Mouse (Mus musculus) embryonic stem cell, embryonic (primary cell): ENCODE results near the gene Prtg.

Experiments used
- CTCF ChIA-PET, 4 experiments: fragments of 300-600 bp in 2 of 4; fragments of 350-600 bp in 2 of 4; sonication (Branson Sonifier 250); formaldehyde crosslinking; loops; one replicate each; lab custom pipeline; 2022; ENCODE audit warnings: inconsistent platforms in 2 of 4; lab: Charles Lee
- POLR2A ChIA-PET, 4 experiments: fragments of 300-600 bp in 2 of 4; fragments of 350-600 bp in 2 of 4; sonication (Branson Sonifier 250); formaldehyde crosslinking; loops; one replicate each; lab custom pipeline; 2022; ENCODE audit warnings: antibody characterized with exemption in 4 of 4, inconsistent platforms in 1 of 4; lab: Charles Lee

The Prtg gene

DNA sequence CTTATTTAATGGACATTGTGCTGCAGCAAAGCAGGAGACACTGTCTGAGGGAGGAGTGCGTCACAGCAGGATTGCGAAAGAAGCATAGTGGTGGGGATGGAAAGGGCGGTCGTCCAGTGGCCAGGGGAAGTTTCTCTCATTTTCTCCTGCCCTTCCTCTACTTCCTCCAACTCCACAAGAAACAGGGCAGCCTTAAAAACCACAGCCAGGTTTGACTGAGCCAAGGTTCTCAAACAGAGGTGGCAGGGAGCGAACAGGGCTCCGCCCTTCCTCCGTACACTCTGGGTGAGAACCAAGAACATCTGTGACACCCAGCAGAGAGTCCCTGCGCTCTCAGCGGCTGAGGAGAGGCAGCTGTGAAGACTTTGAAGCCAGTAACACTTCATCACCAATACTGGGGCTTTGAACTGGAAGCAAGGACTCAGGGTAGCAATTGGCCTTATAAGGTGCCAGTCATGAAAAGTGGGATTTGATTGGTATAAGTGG lies 9.5 kb upstream of the Prtg start:
- CTCF ChIA-PET = interaction anchor here in 3 of 4 experiments (0.6 to 0.7 kb wide), 3 partner anchors 25 to 286 kb away, joined by 3 to 4 read pairs (median 3); no protein-coding TSS in a partner anchor
- POLR2A ChIA-PET = interaction anchor here in 2 of 4 experiments (0.8 to 1.2 kb wide), 4 partner anchors 10 to 40 kb away, joined by 3 to 4 read pairs (median 3); no protein-coding TSS in a partner anchor

DNA sequence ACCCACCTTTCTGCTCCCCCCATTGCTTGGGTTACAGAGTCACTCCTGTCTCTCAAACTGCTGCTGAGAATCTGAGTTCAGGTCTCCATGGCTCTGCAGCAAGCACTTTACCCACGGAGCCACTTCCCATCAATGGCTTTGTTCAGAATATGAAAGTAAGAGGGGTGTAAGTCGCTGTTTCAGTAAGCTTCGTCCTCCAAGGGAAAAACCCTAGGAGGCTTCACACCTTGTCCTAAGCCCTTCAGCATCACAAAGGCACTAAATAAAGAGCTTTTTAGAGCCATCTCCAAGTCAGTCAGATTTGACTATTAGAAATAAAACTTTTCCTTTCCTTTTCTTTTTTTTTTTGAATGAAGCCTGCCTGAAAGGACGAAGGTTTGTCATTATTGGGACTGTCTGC lies 3.4 kb upstream of the Prtg start:
- ChIA-PET POLR2A (interaction anchor here in 2 of 4 experiments (0.6 to 2.2 kb wide), 7 partner anchors 9 to 109 kb away, joined by 3 to 9 read pairs (median 4); no protein-coding TSS in a partner anchor), CTCF (interaction anchor here in 3 of 4 experiments (0.6 to 1.6 kb wide), 3 partner anchors 10 to 81 kb away, joined by 3 to 5 read pairs (median 3); no protein-coding TSS in a partner anchor)

DNA sequence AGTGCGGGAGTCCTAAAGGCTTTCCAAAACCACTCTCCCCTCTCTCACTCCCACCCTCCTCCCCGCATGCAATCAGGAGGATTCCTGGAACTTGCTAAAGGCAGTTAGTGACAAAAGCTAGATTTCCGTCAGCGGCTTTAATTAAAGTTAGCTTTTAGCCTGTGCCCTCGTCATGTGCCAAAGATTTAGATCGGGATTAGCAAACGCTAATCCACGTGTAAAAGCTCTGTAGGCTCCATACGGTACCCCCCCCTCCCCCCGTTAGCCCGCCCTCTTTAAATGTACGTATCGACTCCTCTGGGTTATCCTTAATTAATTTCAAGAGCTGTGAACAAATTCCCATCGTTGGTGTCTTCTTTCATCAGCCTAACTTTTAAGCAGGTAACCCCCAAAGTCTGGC lies 528 bp upstream of the Prtg start:
- ChIA-PET CTCF (interaction anchor here in 2 of 4 experiments (0.5 to 1.7 kb wide), 3 partner anchors 23 to 149 kb away, joined by 3 to 7 read pairs (median 3); no protein-coding TSS in a partner anchor), POLR2A (interaction anchor here in 2 of 4 experiments (0.6 to 1.2 kb wide), 6 partner anchors 25 to 166 kb away, joined by 3 to 5 read pairs (median 3); no protein-coding TSS in a partner anchor)

DNA sequence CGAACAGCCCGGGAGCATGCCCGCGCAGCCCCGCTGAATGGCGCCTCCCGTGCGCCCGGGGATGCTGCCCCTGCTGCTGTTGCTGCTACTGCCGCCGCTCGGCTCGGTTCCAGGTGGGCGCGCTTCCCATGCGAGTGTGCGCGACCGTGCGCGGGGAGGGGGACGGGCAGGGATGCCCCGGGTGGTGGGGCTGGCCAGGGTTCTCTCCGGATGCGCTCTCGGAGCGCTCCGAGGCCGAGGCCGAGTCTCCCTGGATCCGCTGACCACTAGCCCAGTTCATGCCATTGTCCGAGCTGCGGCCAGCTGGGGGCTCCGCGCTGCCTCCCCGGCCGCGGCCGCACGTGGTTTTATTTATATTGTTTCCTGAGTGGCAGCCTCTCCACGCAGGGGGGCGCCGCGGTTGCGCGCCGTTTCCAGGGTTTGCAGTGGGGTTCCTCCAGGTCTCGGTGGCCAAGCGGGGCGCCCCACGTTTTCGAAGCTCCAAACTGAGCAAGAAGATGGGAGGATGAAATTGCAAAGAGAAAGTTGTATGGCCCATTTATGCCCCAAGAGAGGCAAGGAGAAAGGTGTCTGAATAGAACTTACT lies 839 bp downstream of the Prtg start:
- ChIA-PET CTCF (interaction anchor here in 2 of 4 experiments (0.7 to 1.7 kb wide), 2 partner anchors 86 to 147 kb away, joined by 3 read pairs; no protein-coding TSS in a partner anchor), POLR2A (interaction anchor here in 3 of 4 experiments (0.6 to 2.0 kb wide), 13 partner anchors 10 to 455 kb away, joined by 3 to 11 read pairs (median 4); partner anchors contain the start of genes Dyx1c1 (in 1 of the 3) and Gm44503 (in 1 of the 3))

DNA sequence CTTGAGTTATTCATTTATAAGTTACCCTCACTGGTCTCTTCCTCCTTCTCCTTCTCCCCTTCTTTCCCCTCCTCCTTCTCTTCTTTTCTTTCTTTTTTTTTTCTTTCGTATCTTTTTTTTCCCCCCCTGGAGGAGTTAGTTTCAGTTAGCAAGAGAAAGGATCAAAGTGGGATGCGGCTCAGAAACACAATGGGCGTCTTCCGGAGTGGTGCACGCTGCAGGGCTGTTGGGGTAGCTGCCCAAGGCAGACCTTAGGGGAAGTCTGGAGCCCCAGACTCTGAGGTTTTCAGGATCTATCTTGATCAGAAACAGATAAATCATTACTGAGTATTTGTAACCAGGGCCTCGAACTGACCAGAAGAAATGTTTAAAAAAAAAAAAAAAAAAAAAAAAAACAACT lies 1.5 kb downstream of the Prtg start:
- POLR2A ChIA-PET = interaction anchor here (0.6 to 2.0 kb wide), 20 partner anchors 10 to 456 kb away, joined by 3 to 11 read pairs (median 4); partner anchors contain the start of genes Dyx1c1 (in 1 of the 4) and Gm44503 (in 1 of the 4)
- CTCF ChIA-PET = interaction anchor here in 3 of 4 experiments (0.6 to 0.7 kb wide), 5 partner anchors 74 to 294 kb away, joined by 3 to 5 read pairs (median 4); no protein-coding TSS in a partner anchor

DNA sequence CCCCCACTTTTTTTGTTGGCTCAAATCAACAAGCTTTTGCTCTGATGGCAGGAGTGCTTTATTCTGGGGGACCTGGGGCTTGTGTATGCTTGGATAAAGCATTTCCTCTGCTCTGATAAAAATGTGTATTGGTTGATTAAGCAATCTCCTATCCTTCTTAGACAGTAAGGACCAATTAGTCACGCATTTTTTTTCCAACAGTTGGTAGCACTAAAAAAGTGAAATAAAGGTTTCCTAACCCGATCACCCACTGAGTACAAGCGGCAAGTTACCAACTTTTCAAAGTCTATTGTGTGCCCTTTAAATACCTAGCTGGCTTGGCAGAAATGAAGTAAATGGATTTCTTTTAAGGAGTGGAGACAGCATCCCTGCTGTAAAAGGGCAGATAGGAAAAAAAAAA lies 1.9 kb downstream of the Prtg start:
- ChIA-PET POLR2A (interaction anchor here in 3 of 4 experiments (0.6 to 2.0 kb wide), 16 partner anchors 9 to 256 kb away, joined by 3 to 11 read pairs (median 4); partner anchors contain the start of genes Dyx1c1 (in 1 of the 3) and Gm44503 (in 1 of the 3)), CTCF (interaction anchor here in 3 of 4 experiments (0.6 to 0.7 kb wide), 5 partner anchors 75 to 294 kb away, joined by 3 to 5 read pairs (median 4); no protein-coding TSS in a partner anchor)

DNA sequence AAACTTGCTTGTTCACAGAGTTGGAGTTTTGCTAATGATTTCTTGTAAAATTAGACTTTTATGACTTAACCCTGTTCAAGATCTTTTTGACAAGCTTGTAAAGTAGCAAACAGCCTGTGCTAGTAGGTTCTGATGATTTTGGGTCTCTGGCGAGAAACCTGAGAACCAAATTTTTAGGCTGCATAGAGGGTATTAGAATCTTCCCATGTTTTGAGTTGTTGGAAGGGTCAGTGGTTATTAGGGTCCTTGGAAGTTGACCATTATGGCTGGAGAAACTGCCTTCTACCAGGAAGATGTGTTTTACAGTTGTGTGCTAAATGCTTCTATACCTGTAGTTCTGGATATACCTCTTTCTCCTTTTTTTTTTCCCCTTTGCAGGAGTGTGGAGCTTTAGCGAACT lies 2.4 kb downstream of the Prtg start:
- CTCF ChIA-PET = interaction anchor here in 2 of 4 experiments (0.6 kb wide), 3 partner anchors 75 to 294 kb away, joined by 4 to 5 read pairs (median 4); no protein-coding TSS in a partner anchor
- POLR2A ChIA-PET = interaction anchor here in 2 of 4 experiments (0.6 to 2.0 kb wide), 12 partner anchors 9 to 255 kb away, joined by 3 to 11 read pairs (median 5); no protein-coding TSS in a partner anchor

DNA sequence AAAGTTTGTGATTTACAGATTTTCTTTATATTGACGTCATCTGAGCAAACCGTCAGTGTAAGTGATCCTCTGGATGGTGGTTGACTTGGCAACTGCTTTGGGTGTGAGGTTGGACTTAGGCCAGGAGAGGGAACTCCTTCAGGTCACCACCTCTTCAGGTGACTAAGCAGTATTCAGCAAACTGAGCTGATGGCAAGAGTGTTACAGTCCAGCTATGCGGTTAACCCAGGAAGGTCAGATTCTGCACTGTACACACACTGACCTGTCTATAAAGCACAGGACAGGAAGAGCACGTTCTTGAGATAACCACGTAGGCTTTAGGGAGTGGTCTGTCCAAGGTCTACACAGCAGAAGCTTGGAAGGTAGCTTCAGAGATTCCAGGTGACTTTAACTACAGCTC lies 3.9 kb downstream of the Prtg start:
- CTCF ChIA-PET = interaction anchor here in 2 of 4 experiments (1.1 to 1.5 kb wide), 2 partner anchors 9 to 40 kb away, joined by 3 to 4 read pairs; no protein-coding TSS in a partner anchor

DNA sequence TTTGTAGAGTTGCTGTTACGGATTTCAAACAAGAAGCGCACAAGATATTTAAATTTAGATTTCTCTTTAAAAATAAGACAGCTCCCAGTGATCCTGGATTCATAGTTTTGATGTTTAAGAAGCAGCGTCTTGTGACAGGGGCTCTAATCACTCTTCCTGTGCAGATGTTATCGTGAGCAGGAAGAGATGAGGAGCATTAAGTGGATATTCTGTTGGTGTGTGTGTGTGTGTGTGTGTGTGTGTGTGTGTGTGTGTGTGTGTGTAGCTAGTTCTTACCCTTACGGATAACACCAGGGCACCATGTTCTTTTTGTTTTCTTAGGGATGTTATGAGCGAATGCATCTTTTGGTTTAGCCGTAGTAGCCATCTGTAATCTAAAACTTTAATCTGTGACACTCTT lies 5.4 kb downstream of the Prtg start:
- POLR2A ChIA-PET = interaction anchor here (0.6 to 2.9 kb wide), 17 partner anchors 9 to 281 kb away, joined by 3 to 16 read pairs (median 3); no protein-coding TSS in a partner anchor

More for the DNA sequence above, 3.9 kb downstream of the Prtg start:
- POLR2A ChIA-PET = interaction anchor here in 3 of 4 experiments (0.5 to 2.1 kb wide), 21 partner anchors 10 to 171 kb away, joined by 3 to 10 read pairs (median 3); partner anchors contain the start of gene Nedd4 (in 1 of the 3)

DNA sequence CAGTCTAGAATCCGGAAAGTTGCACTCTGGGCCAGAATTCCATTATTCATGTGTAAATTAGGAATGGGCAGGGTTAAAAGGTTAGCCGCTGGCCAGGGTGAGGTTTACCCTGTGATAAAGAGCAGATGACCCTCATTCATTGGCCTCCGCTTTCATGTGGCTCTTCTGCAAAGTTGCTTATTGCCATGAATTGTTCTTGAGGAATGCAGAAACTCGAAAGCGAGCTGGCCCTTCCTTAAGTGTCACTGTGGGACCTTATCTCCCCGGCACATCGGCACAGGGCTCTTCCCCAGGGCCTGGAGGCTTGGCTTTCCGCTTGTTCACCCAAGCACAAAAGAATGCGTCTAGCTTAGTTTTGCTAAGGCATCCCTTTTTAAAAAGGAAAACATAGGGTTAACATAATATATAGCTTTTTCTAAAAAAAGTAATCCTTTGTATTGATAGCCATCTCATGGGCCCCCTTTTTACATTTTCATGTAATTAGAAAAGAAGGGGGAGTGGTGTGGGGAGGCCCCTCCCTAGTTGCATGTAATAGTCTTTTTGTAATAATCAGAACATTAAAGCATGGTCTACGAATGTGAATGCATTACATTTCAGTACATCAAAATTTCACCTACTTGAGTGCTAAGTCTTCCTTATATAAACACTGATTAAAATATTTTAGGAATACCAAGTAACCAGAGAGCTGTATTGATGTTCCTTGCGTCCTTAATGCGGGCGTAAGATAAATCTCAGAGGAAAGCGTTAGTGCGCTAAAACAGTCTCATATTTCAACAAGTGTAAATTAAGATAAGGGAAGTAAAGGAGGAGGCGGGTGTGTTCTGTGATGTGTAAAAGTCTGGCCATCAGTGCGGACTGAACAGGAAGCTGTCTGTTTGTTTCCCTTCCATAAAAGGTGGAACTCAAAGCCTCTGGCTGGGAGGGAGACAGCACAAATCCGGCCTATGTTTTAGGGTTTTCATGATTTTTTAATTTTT lies 6.2 kb downstream of the Prtg start:
- POLR2A ChIA-PET = interaction anchor here (0.6 to 2.9 kb wide), 23 partner anchors 9 to 374 kb away, joined by 3 to 16 read pairs (median 3); no protein-coding TSS in a partner anchor
- CTCF ChIA-PET = interaction anchor here in 3 of 4 experiments (0.6 to 1.3 kb wide), 5 partner anchors 10 to 131 kb away, joined by 3 to 4 read pairs (median 3); no protein-coding TSS in a partner anchor

More for the DNA sequence above, 5.4 kb downstream of the Prtg start:
- CTCF ChIA-PET = no interaction called here

DNA sequence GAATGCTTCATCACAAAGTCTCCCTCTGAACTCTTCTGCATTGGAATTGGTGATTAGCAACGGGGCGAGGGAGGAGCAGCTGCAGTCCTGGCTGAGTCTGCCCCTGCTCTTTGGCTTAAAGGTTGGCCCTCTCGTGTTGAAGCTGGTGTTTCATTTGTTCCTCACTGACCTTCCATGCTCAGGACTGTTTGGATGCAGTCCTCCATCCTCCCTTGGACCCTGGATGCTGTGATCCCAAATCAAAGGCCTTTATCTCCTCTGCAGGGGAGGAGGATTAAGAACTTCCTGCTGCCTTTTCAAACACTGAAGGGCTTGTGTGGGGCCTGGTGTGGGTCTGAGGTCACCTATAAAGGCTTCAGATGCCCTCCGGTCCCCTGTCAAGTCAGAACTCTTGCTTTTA lies 18.8 kb downstream of the Prtg start:
- ChIA-PET POLR2A (interaction anchor here in 2 of 4 experiments (0.6 to 3.8 kb wide), 6 partner anchors 11 to 186 kb away, joined by 3 to 16 read pairs (median 4); no protein-coding TSS in a partner anchor), CTCF (interaction anchor here in 2 of 4 experiments (1.2 to 1.9 kb wide), 4 partner anchors 9 to 59 kb away, joined by 3 to 4 read pairs (median 4); no protein-coding TSS in a partner anchor)

DNA sequence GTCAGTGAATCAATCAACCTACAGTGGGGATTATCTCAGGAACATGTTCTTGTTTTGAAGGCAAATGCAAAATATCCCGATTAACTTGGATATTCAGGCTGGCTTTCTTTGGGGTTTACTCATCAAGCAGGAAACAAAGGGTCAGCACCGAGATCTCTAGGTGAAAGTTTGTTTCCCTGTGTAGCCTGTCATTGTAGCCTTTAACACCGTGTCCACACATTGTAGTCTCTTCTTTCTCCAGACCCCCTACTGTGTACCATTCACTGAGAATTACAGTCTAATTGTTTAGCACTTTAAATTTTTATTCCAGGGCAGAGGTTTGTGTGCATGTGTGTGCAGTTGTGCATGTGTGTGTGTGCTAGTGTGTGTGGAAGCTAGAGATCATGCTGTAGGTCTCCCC lies 19.3 kb downstream of the Prtg start:
- ChIA-PET POLR2A (interaction anchor here in 2 of 4 experiments (0.8 to 3.8 kb wide), 7 partner anchors 11 to 98 kb away, joined by 3 to 16 read pairs (median 4); no protein-coding TSS in a partner anchor), CTCF (interaction anchor here in 2 of 4 experiments (1.2 to 1.4 kb wide), 3 partner anchors 8 to 59 kb away, joined by 3 to 4 read pairs (median 3); no protein-coding TSS in a partner anchor)

DNA sequence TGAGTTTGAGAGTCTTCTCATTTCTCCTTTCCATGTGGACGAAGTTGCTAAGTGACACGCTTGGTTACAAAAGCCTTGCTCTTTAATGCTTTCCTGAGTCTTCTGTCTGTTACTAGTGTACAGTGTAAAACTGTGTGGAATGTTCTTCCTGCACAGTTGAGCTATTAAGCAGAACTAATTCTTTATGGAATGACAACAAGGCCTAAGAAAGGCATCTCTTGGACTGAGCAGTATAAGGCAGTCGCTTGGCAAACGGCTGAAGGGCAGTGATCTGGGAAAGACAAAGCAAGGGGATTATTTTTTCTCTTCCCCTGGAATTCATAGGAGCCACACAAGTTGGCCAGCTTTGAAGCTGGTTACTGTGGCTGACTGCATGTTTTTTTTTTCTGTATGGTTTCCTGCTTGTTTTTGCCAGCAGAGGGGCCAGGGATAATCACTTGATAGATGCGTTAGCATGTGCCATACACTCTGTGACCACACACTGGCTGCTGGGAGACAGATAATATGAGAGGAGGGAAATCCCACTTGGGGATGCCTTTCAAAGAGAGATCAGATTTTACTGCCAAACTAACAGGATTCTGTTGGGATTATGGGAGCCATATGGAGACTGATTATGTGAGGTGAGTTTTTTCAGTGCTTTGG lies 22.1 kb downstream of the Prtg start:
- ChIA-PET CTCF (interaction anchor here in 2 of 4 experiments (0.6 to 0.7 kb wide), 3 partner anchors 8 to 62 kb away, joined by 7 to 10 read pairs (median 7); no protein-coding TSS in a partner anchor), POLR2A (interaction anchor here in 1 of 4 experiments (0.6 to 1.0 kb wide), 4 partner anchors 10 to 78 kb away, joined by 3 read pairs; no protein-coding TSS in a partner anchor)

DNA sequence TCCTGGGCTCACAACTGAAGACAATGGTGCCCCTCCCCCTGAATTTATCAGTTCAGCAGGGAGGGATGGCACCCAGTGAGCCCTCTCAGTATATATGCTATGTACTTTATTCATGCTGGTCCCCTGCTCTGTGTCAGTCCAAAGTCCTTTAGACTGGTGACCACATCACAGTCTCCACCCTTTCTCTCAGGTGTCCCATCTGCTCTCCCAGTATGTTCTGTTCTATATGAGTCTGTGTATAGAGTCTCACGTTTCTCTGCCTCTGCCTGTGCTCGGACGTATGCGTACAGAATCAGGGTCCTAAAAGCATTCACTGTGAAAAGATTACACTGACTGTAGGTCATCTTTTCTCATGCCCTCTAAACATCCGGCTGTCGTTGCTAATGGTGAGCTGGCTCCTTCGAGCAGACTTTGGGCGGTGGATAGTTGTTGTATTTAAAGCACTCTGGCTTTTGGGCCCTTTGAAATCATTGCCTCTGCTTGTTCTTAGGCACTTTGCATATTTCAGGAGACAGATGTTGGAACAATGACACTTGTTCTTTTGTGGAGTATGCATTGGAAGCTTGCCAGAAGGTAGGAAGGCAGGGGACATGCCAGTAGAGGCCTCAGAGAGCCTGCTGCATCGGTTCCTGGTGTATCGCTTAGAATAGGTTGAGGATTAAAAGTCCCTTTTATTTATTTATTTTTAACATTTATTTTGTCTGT lies 27.5 kb downstream of the Prtg start:
- CTCF ChIA-PET = interaction anchor here (0.6 to 1.0 kb wide), 6 partner anchors 9 to 238 kb away, joined by 3 to 12 read pairs (median 3); no protein-coding TSS in a partner anchor
- POLR2A ChIA-PET = interaction anchor here (0.5 to 1.4 kb wide), 18 partner anchors 16 to 1028 kb away, joined by 3 to 9 read pairs (median 3); no protein-coding TSS in a partner anchor

DNA sequence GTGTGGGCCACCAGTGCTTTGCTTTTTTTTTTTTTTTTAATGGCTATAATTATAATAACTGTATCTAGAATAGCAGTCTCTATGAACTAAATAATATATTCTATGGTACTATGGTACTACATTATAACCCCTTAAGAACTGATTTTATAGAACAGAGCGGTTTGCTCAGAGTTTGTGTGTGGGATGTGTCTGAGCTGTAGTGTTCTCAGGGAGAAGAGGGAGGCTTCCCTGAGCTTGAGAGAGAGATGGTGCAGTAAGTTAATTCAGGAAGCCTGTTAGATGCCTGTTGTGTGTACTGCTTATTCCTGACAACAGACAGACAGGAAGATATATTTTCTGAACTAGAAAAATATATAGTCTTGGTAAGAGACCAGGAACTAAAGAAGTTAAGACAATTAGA lies 28.3 kb downstream of the Prtg start:
- POLR2A ChIA-PET = interaction anchor here in 3 of 4 experiments (0.6 to 1.4 kb wide), 20 partner anchors 18 to 1029 kb away, joined by 3 to 9 read pairs (median 3); no protein-coding TSS in a partner anchor

More for the DNA sequence above, 28.3 kb downstream of the Prtg start:
- CTCF ChIA-PET = interaction anchor here (0.5 to 1.3 kb wide), 9 partner anchors 10 to 673 kb away, joined by 3 to 12 read pairs (median 3); no protein-coding TSS in a partner anchor
